9 mouse cellular contexts compared by ENCODE assay signal in the genomic region with DNA sequence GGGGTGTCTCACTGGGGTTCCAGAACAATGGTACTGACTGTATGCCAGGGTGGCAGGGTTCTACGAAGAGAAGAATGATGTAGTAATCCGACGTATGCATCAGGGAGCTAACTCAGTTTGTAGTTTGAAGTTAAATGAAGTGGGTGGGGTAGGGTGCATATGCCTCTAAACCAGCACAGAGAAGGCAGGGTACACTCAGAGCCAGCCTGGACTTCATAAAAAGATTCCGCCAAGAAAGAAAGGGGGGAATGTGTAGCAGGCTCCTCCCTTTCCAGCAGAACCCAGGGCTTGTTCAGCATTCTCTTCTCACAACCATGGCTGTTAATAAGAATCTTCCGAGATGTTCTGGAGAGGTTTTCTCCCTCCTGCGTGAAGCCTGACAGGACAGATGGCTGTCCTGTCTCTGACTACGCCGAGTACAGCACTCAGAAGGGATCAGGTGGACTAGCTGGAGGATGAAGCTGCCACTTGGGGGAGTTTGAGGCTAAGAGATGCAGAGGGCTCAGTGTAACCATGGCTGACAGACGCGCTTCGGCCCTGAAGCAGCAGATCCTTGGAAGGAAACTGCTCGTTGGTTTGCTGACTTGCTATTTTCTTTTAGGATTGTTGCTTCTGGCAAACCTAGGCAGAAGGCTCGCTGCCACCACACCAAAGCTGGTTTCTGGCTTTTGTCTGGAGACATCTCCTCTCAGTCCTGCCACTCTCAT.
A peak's percentile ranks its signal among the peaks of the same experiment; 100 is the strongest.
DNase-seq lines count a peak whose midpoint lies in the region; ATAC-seq and TF ChIP-seq lines count a peak whose summit lies in the region.
"Had no signal": no experiment of that assay in that cellular context is flagged by ENCODE, and none has a peak within 500 bp of the region (broad histone marks: within the 10 kb centered on the region; RNA-seq: fewer than 3 reads in every experiment).

No protein-coding gene starts in this region.

- no peaks in the 10 kb centered on the region for H3K9me3 ChIP-seq in midbrain, embryonic 13.5 days
- H3K9me3 ChIP-seq: G1E had no signal

- H3K27ac ChIP-seq in left cerebral cortex, adult 2 months = no peak overlapping the region
- no peak overlapping the region for H3K27ac ChIP-seq in midbrain, embryonic 13.5 days

- H3K9ac ChIP-seq in midbrain, embryonic 13.5 days (replicated peaks) = no peak overlapping the region

- no peak overlapping the region for H3K4me2 ChIP-seq in midbrain, embryonic 13.5 days (replicated peaks)

- H3K4me1 ChIP-seq in midbrain, embryonic 13.5 days (replicated peaks) = peaks cover 9% of the 10 kb centered on the region

- intact Hi-C loops in left cerebral cortex, adult 2 months (cut with DNase I) = loop anchor here (1.0 to 5.0 kb wide), 5 partner anchors 96 to 388 kb away; a partner anchor contains a TSS

- H3K36me3 ChIP-seq in midbrain, embryonic 13.5 days = no peaks in the 10 kb centered on the region
- H3K36me3 ChIP-seq in splenic B cell, adult 2 months (ENCODE audit: control insufficient read depth, insufficient read depth, low read length, poor library complexity, severe bottlenecking) = no peaks in the 10 kb centered on the region
- H3K36me3 ChIP-seq: G1E had no signal

- H3K4me3 ChIP-seq in left cerebral cortex, adult 2 months = no peak overlapping the region
- no peak overlapping the region for H3K4me3 ChIP-seq in midbrain, embryonic 13.5 days (replicated peaks)

- H3K27me3 ChIP-seq in midbrain, embryonic 13.5 days = 0 out of 2 replicates have a peak, but pooled peaks cover 3% of the 10 kb centered on the region
- no peaks in the 10 kb centered on the region for H3K27me3 ChIP-seq in splenic B cell, adult 2 months (ENCODE audit: control insufficient read depth, insufficient read depth, low read length, poor library complexity, severe bottlenecking)

- peak; percentile 66 for DNase-seq in ovary, adult 18-20 months (ENCODE audit: low spot score)
- DNase-seq in ovary, postnatal 10 days (ENCODE audit: low spot score) = no peak
- DNase-seq in gastrocnemius, postnatal 10 days = peak; percentile 41
- DNase-seq in induced T-regulatory cell, adult 2 months (ENCODE audit: low read depth) = peak; percentile 54
- DNase-seq in left cerebral cortex, adult 2 months (ENCODE audit: extremely low spot score in 1 of 2, low spot score in 2 of 2) = peak; percentile 63 to 65
- peak; percentile 61 for DNase-seq in splenic B cell, adult 2 months (ENCODE audit: low read depth, low spot score)

- WGBS in midbrain, embryonic 13.5 days = 39% methylated on average over 13 of the region's 13 CpGs

- peak; percentile 49 for ATAC-seq in common myeloid progenitor, adult 5-6 weeks (replicated peaks; ENCODE audit: low read depth, poor library complexity, severe bottlenecking)
- peak; percentile 91 for ATAC-seq in midbrain, embryonic 13.5 days

- TF ChIP-seq CTCF in left cerebral cortex, adult 2 months (IDR thresholded peaks at IDR 0.05) = peak; percentile 71
